Mouse (Mus musculus) megakaryocyte-erythroid progenitor cell, adult 5-6 weeks (primary cell): Measurements from ENCODE around the gene Ctrl. TPM values are rescaled to one million over a fixed set of nuclear protein-coding genes. Genes with fewer than 3 reads are reported as not detected.

Experiments
- ATAC-seq: replicated peaks from 2 replicates; pipeline ENCODE4 v1.8.0; 2016; ENCODE audit warnings: mild to moderate bottlenecking, inconsistent platforms; ENCODE audit not compliant: severe bottlenecking, poor library complexity, low FRiP score, low TSS enrichment
- total RNA-seq, 2 experiments: library from RNA; stranded (forward) in 1 of 2; stranded (reverse) in 1 of 2; fragments of 200-1000, 215-1000 nt in 1 of 2; fragments of >200 nt in 1 of 2; fragmentation: Nextera tagmentation in 1 of 2; gene quantifications; 2 replicates each; pipeline ENCODE4 v1.2.3; 2014 to 2017

Ctrl gene
- total RNA-seq, 2 experiments from 2014 or later: 1.6 TPM; not detected in 1

DNA sequence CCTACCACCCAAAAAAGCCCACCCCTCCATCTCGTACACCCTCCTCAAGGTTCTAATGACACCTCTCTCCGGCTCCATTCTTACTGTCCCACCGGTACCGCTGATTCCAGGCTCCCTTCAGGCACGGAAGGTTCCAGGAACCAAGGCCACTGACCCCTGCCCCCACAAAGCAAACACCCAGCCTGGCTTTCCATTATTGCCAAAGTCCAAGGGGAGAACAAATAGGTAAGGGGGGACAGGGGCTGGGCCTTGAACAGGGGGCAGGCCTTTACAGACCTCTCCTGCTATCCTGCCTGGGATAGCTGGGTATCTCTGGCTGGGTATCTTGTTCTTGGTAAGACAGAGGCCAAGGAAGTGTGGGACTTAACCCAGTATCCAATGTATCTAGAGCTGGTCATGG is 8.9 kb upstream of the Ctrl start:
- ATAC-seq: no peak

DNA sequence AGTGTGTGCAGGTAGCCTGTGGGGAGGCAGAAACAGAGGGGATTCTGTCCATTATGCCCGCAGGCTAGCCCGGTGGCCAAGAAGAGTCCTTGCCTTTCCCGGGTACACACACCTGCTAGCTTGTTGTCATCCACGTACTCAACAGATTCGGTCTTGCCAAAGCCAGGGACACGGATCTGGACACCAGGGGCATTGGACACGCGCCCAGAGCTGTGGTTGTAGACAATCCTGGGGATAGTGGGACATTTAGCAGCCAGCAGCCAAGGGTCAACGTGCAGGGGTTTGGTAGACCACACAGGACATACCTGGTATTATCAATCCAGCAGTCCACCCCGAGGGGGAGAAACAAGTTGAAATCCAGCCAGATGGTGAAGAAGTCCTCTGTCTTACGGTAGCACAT is 8.4 kb upstream of the Ctrl start:
- ATAC-seq: no peak

DNA sequence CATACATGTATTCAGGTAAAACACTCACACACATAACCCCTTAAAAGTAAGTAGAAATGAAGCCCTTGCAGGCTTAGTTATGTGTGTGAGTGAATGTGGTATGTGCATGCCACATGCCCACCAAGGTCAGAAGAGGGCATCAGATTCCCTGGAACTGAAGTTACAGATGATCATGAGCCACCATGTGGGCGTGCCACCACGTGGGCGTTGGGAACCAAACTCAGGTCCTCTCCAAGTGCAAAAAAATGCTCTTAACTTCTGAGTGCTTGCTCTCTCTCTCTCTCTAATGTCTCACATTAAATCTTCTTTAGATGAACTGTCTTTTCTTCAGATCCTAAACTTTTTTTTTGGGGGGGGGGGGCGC is 4.6 kb upstream of the Ctrl start, which contains the start of gene Psmb10:
Gene Psmb10 (minus strand): TSS at position 139 of the 364 bp plus-strand sequence.
- ATAC-seq: peak; percentile 27; the same call in 1 of the 2 replicates

DNA sequence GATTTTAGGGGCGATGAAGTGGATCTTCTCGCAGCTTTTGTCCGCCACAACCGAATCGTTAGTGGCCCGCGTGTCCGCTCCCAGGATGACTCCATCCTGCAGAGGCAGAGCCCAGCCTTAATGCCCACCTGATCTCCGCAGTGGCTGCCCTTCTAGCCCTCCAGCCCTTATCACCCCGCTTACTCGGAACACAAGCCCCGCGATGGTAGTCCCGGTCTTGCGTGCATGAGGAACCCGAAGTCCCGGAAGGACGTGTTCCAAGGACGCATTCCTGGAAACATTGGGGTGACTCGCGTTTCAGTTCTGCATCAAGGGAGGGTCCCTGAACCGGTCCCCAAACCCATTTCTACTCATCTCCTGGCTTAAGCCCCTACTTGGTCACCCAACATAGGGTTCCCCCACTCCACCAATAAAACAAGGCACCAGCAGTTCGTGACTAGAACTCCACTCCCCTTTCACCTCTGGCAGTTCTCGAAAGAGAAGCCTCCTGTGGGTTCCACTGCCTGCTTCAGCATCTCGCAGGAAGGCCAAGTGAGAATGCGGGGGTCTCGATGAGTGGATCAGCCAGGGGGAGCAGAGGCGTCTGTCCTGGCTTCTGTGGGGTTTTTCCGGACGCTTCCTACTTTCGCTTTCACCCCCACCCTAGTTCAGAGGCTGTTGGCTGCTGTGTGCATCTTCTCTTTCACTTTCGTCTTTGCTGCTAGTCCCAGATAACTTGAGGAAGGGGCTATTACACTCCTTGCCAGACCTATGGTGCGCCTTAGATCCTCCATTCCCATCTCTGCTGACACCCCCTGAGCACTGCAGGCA is 4.0 kb upstream of the Ctrl start:
- ATAC-seq: peak; percentile 27

DNA sequence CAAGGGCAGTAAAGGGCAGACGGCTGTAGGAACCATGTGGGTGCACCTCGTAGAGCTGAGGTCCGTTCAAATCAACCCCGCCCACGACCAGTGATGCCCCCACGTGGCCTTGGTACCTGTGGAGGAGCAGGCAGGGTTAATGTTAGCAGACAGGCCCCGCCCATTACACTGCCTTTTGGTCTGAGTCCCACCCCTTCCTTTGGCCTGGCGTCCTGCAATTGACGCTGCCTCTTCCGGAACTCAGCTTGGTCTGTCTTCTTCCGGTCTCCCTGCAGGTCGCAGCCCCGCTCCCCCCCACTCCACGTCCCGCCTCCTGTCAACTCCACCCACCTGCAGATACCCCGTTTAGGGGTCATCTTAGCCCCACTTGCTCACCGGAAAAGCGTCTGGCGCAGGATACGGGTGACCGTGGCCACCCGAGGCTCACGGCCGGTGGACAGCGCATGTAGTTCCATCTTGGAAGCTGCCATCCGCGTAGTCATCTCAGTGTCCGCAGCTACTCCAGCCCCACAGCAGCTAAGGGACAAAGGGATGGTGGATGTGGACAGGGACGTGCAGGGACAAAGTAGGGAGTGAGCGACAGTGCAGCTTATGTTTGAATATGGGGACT is 3.3 kb upstream of the Ctrl start:
- peak; percentile 78 for ATAC-seq

DNA sequence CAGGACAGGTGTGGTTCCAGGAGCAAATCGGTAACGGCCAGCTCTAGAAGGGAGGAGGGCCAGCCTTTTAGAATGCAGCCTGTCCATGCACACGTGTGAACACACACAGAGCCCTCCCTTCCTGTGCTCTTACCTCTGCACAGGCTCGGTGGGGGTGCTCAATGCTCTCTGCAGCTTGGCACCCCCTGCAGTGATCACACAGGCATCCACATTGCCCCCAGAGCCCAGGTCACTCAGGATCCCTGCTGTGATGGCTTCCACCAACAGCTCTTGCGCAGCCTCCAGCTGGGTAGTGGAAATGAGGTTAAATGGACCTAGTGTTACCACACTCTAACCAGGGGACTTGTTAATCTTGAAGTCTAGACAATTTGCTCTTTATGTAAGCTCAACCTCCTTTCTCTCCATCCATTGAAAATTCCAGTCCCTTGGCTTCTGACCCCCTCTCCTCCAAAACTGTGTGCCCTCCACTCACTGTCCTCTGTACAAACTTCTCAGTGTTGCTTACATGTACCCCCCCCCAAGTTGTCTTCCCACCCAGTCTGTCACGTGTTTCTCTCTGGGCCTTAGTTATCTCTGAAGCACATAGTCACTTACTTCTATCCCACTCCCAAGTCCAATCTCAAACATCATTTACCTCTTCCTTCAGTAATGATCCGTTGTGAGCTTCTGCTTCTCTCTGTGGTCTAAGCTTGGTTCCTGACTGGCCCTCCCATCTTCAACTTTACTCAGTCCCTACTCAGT is 2.4 kb upstream of the Ctrl start:
- ATAC-seq: no peak

DNA sequence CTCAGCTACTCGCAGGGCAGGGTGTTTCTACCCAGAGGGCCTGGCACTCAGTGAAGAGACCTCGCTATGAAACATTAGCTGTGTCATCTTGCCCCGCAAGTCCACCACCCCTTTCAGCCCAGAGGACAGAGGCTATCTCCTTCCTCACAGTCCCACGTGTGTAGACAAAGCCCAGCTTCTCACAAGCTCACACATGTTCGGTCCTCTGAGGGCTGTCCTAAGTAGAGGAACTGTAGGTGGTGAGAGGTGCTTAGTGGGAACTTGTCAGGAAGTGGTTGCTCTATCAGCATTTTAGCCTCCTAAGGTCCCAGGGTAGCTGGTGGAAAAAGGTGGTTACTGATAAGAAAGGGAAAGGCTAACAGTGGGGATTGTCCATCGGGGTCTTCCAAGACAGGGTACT is 1.4 kb upstream of the Ctrl start:
- no peak for ATAC-seq

DNA sequence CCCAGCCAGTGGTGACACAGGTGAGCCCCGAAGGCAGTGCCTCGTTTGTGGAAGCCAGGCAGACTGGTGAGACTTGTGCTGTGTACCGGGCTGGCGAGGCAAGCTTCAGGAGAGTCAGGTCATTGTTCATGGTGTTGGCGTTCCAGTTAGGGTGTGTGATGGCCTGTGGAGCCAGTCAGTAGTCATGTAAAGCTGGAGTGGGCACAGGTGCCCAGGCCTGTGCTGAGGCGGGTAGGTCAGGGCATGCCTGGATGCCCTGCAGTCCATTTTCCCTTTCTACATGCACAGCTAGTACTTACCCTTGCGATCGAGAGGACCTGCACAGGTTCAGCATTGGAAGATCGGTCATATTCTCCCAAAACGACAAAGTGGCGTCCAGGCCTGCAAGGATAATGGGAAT is 1.1 kb downstream of the Ctrl start:
- no peak for ATAC-seq

DNA sequence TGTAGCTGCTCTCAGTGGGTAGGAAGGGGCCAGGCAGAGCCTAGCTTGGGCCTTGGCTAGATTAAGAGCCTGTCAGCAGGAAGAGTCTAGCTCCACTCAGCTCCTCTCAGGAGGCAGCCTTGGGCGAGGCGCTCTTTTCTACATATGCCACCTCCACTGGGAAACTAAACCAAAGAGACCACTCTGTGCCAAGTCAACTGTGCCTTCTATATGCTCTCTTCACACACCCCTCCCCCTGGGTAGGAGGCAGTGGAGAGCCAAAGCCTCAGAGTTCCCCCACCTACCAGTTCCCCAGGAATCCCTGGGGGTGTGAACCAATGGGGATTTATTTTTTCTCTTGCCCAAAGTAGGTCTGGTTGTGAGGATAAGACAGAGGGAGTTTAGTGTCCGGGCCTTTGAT is 2.4 kb downstream of the Ctrl start:
- ATAC-seq: no peak

DNA sequence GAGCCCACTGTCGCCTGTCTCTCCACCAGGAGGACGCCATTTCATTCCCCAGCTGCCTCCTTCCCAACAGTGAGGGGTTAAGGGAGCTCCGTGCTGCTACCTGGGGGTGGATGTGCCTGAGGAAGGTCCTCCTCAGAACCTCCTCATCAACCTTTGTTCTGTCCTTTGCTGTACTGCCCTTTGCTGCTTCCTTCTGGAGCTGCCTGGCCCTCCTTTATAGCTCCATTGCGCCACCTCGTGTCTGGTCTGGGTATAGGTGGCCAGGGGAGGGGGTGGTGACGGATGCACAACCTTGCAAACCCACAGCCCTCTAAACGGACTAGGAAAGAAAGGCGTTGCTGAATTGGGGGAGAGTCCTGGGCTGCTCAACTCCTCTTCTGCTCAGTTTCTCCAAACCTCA is 3.1 kb downstream of the Ctrl start:
- peak; percentile 70 for ATAC-seq

DNA sequence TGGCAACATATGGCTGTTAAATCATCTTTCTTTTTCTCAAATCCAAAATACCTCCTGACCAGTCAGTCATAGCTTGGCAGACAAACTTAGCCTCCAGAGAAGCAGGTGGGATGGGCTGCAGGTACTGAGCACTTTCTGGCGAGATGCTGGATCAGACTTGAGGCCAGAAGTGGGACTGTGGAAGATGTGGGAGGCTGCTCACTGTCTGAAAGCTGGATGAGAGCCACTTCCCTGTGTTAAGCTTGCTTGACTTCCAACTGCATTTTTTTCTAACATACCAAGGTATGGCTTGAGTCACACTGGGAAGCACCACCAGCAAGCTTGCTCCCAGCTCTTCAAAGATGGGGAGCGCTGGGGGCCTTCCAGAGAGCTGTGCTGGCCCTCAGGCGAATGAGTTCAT is 8.5 kb downstream of the Ctrl start:
- no peak for ATAC-seq

DNA sequence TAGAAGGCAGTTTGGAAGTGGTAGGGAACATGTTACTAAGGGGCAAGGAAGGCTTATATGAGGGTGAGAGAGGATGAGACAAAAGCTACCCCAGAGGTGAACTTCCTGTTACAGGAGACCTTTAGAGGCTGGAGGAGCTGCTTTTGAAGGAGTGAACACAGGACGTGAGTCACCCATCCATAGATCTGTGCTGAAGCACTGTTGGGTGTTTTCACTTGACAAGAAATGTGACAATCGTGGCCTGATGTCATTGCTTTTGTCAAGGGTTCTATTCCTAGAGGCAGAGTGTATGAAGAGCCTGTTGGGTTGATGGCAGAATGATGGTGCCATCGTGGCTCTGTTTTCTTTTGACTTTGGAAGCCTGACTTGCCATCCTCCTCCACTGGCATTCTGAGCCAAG is 14.3 kb downstream of the Ctrl start:
- ATAC-seq: no peak

DNA sequence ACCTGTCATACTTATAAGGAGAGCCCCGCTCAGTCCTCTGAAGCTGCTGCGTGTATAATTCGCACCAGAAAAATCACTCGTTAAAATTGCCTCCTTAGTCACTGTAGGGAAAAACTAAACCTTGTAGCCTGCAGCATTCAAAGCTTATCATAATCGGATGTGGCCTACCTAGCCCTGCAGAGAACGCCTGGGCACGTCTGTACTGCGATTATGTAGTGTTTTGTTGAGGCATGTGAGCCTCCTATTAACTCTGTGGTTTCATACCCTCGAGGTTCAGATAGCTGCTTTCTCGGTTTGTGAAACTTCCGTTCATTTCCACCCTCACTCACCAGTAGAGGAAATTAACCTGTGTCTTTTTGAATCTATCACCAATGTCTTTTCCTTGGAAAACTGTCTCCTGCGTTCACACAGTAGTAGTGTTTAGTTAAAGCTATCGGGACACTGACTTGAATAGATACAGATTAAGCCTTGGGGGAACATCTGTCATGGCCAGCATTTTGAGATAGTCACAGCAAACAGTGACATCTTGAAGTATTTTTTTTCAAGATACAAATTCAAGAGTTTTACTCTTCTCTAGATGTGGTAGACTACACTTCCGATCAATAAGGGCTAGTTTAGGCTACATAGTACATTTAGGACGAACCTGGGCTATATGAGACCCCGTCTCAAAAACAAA is 32.6 kb downstream of the Ctrl start:
- ATAC-seq: peak; percentile 86

DNA sequence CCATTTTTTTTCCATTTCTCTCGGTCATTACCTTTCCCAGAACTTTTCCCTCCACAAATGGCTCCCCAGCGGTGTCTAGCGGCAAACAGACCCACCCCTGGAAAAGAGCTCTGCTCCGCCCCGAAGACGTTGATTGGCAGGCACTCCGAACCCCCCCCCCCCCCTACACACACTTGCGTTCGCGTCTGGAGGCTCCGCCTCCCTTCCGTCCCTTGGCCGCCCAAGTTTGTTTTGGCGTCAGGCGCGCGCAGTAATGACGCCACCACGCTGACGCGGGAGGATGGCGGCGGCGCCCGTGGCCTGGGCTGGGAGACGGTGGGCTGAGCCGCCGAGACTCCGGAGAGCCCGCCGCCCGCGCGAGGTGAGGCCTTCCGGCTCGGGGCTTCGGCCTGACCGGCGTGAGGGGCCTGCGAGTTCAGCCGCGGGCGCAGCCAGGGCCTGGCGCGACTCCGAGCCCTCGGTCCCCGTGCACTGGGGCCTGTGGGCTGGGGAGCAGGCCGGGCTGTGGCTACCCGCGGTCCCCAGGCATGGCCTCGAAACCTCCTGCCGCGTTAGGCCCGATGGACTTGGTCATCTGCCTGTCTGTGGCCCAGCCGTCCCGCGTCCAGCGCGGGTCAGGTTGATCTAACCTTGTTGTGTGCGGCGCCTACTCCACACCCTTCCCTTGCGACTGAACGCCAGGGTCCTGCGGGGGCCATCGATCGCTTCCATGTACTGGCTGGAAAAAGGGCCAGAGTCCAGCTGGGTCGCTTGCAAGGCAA is 33.3 kb downstream of the Ctrl start, which contains the start of gene Pskh1:
Gene Pskh1 (plus strand): TSS at position 262 of the 761 bp plus-strand sequence.
- ATAC-seq: peak; percentile 90

DNA sequence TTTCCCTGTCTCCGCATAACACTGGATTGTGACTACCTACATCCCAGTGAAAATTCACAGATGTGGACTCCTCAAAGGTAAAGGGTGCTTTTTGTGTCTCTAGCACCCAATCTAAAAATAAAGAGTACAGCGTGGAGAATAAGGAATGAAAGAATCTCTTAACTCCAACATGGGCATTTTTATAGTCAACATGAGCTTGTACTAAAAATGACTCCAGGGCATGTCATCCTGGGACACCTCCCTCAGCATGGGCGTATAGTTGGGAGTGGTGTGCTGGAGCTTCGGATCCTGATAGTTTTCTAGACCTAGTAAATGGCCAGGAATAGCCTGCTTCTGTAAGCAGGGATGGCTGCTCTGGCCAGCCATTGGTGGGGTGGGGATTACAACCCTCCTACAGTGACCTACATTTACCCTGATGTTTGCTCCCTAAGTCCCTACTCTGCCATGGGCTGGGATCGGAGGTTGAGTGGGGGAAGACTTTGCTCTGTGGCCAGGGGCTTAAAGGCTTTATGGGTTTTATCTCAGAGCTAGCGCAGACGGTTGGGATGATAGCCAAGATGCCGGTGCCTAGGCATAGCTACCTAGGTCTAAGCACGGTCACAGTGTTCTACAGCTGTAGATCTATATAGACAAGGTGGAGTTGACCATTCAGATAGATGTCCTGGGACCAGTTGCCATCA is 35.7 kb downstream of the Ctrl start:
- no peak for ATAC-seq

DNA sequence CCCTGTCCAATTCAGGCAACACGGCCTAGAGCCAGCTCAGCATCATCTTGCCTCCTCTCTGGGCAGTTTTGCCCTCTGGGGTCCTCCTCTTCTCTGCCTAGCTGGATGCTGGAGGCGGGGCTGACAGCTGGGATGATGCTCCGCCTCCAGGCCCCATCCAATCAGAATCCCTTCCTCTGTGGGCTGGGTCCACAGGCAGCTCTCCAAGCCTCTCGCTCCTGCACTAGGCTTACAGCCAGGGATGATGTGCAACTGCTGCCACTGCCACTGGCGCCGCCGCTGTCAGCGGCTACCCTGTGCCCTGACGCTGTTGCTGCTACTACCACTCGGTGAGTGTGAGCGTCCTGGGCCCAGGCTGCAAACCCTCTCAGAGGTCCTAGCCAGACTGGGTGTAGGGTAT is 40.3 kb downstream of the Ctrl start, which contains the start of gene Nrn1l:
Gene Nrn1l (plus strand): TSS at position 229 of the 400 bp plus-strand sequence.
- peak; percentile 66 for ATAC-seq

DNA sequence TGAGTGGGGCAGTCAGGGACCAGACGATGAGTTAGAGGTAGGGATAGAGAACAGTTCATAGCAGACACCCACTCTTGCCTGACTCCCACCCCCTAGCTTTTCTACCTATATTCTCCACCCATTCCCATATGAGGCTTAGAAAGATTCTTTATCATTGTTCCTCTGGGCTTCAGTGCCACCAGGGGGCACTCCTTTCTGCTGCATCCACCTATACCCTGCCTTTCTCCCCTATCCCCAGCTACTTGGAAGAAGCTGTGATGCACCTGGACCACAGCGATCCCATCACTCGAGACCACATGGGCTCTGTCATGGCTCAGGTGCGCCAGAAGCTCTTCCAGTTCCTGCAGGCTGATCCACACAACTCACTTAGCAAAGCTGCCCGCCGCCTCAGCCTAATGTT is 41.2 kb downstream of the Ctrl start:
- 0 out of 2 replicates have a peak, but pooled peaks have one; percentile 21 for ATAC-seq

DNA sequence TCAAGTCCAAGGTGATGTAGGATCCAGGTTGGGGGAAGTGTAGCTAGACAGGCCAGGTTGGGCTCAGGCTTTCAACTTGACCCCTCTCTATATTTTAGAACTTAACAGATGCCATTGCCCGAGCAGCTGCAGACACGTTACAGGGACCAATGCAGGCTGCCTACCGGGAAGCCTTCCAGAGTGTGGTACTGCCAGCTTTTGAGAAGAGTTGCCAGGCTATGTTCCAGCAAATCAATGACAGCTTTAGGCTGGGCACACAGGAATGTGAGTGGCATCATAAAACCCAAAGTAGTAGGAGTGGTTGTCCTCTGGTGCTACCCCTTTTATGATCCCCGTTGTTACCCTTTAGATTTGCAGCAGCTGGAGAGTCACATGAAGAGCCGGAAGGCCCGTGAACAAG is 42.8 kb downstream of the Ctrl start:
- no peak for ATAC-seq
